Mouse (Mus musculus): ENCODE data around the gene Myo6. TPM values are rescaled to one million over a fixed set of nuclear protein-coding genes. Genes with fewer than 3 reads are reported as not detected.

The Myo6 gene
- polyA plus RNA-seq, 1 experiment from 2014 or later, result 50.9 TPM

DNA sequence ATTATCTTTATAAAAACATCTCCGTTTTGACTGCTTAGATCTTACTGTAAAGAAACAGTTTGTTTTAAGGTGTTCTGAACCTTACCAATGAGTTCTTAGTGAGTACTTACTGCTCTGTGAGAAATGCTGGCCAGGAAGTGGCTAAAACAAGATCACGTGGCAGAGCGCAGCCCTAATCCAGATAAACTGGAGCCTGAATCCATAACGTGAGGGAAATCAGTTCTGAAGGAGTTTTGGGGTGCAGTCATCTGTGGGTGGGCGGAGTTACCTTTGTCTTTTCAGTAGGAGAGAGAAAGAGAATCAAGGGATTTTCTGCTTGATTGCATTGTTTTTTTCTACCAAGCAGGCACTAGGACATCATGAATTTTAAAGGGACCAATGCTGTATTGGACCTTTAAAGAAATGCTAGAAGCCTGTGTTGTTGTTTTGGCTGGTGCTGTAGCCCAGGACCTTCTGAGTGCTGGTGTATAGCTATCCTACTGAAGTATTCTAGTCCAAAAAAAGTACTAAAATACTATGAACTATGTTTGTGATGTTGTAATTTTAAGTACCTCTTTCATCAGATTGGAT lies 23.6 kb downstream of the Myo6 start:
- no peak for ATAC-seq
- WGBS, result 63% methylated on average over 5 of the region's 5 CpGs

DNA sequence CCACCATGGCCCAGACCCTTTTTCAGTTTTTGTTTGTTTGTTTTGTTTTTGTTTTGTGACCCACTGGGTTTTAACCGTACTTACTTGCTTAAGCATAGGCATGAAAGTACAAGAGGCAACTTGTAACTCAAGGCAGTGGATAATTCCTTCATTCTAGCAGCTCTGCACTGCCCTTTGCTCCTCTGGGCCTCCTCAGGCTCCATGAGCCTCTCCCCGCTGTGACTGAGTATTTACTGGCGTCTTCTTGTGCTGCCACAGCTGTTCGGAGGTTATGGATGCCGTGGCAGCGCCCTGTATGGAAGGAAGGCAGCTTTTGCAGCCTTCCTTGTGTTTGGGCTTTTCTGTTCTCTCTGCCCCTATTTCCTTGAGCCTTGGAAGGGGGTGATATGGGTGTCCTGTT lies 26.4 kb downstream of the Myo6 start:
- Histone ChIP-seq H3K9me3 (ENCODE audit: control insufficient read depth) (no peaks in the 10 kb centered on the region), H3K36me3 (ENCODE audit: control insufficient read depth, insufficient read depth) (no peaks in the 10 kb centered on the region), H3K4me3 (ENCODE audit: low read depth, low read length) (no peak overlapping the region), H3K4me2 (replicated peaks; ENCODE audit: low read depth) (peak overlapping the region; percentile 32; the same call in 1 of the 2 replicates), H3K27ac (ENCODE audit: low read depth, low read length) (peak overlapping the region; percentile 31; the same call in 1 of the 2 replicates), H3K9ac (ENCODE audit: low read depth, low read length) (no peak overlapping the region), H3K4me1 (replicated peaks; ENCODE audit: control insufficient read depth, insufficient read depth, low read length) (peaks cover 2% of the 10 kb centered on the region; the same call in 1 of the 2 replicates), H3K27me3 (replicated peaks; ENCODE audit: control insufficient read depth, insufficient read depth, low read length) (no peaks in the 10 kb centered on the region)
- ATAC-seq, result 0 out of 2 replicates have a peak, but pooled peaks have one; percentile 44
- 38% methylated on average over 6 of the region's 6 CpGs for WGBS
- no peak for TF ChIP-seq CTCF (IDR thresholded peaks at IDR 0.05; ENCODE audit: low read depth)

More for the DNA sequence above, 23.6 kb downstream of the Myo6 start:
- no peak for TF ChIP-seq CTCF (IDR thresholded peaks at IDR 0.05; ENCODE audit: low read depth)
- Histone ChIP-seq H3K36me3 (ENCODE audit: control insufficient read depth, insufficient read depth) (no peaks in the 10 kb centered on the region), H3K9ac (ENCODE audit: low read depth, low read length) (no peak overlapping the region), H3K9me3 (ENCODE audit: control insufficient read depth) (no peaks in the 10 kb centered on the region), H3K4me3 (ENCODE audit: low read depth, low read length) (no peak overlapping the region), H3K4me1 (replicated peaks; ENCODE audit: control insufficient read depth, insufficient read depth, low read length) (peaks cover 7% of the 10 kb centered on the region; the same call in 1 of the 2 replicates), H3K4me2 (replicated peaks; ENCODE audit: low read depth) (no peak overlapping the region), H3K27me3 (replicated peaks; ENCODE audit: control insufficient read depth, insufficient read depth, low read length) (no peaks in the 10 kb centered on the region), H3K27ac (ENCODE audit: low read depth, low read length) (no peak overlapping the region; the same call in 1 of the 2 replicates)

DNA sequence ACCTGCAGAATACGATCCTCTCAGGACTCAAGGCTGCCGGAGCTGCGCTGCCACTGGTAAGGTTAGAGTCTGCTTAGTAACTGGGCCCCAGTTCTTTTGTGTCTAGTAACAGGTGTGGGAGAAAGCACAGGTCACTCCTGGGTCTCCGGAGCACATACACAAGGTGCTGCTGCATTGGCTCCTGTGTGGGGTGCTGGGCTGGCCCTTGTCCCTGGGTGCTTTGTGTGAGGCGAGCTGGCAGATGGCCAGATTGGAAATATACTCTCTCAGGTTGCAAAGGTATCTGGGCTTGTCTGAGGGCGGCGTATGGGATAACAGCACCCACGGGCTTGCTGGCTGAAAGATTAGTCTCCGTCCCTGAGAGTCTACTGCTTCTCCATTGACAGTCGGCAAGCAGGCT lies 27.5 kb downstream of the Myo6 start:
- WGBS, result 36% methylated on average over 10 of the region's 10 CpGs
- H3K27ac ChIP-seq (ENCODE audit: low read depth, low read length), result peak overlapping the region; percentile 36
- peak; percentile 86 for ATAC-seq
- H3K27me3 ChIP-seq (replicated peaks; ENCODE audit: control insufficient read depth, insufficient read depth, low read length), result no peaks in the 10 kb centered on the region
- peak overlapping the region; percentile 25 for H3K4me2 ChIP-seq (replicated peaks; ENCODE audit: low read depth)
- TF ChIP-seq CTCF (IDR thresholded peaks at IDR 0.05; ENCODE audit: low read depth), result no peak
- no peaks in the 10 kb centered on the region for H3K36me3 ChIP-seq (ENCODE audit: control insufficient read depth, insufficient read depth)
- H3K9ac ChIP-seq (ENCODE audit: low read depth, low read length), result no peak overlapping the region
- H3K9me3 ChIP-seq (ENCODE audit: control insufficient read depth), result no peaks in the 10 kb centered on the region
- H3K4me3 ChIP-seq (ENCODE audit: low read depth, low read length), result no peak overlapping the region
- H3K4me1 ChIP-seq (replicated peaks; ENCODE audit: control insufficient read depth, insufficient read depth, low read length), result peaks cover 2% of the 10 kb centered on the region; the same call in 1 of the 2 replicates

DNA sequence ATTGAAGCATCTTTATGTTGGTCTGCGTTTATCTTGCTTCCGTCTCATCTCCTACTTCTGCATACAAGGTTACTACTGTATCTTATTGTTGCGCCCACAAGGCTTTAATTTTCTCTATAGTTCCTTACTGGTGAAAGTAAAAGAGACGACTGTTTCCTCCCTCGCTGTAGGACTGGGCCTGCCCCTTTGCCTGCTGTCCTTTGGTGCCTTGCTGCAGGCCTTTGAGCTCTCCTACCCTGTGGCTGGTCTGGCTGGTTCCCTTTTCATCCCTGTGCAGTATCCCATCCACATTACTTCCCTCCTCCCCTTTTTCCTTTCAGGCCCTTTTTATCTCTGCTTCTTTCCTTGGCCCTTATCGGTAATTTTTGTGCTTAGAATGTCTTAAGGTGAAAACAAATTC lies 29.6 kb downstream of the Myo6 start:
- TF ChIP-seq CTCF (IDR thresholded peaks at IDR 0.05; ENCODE audit: low read depth), result no peak
- peaks cover under 1% of the 10 kb centered on the region; the same call in 1 of the 2 replicates for H3K4me1 ChIP-seq (replicated peaks; ENCODE audit: control insufficient read depth, insufficient read depth, low read length)
- H3K36me3 ChIP-seq (ENCODE audit: control insufficient read depth, insufficient read depth), result no peaks in the 10 kb centered on the region
- no peak overlapping the region for H3K27ac ChIP-seq (ENCODE audit: low read depth, low read length)
- H3K4me2 ChIP-seq (replicated peaks; ENCODE audit: low read depth), result no peak overlapping the region
- H3K9ac ChIP-seq (ENCODE audit: low read depth, low read length), result no peak overlapping the region
- H3K9me3 ChIP-seq (ENCODE audit: control insufficient read depth), result no peaks in the 10 kb centered on the region
- H3K4me3 ChIP-seq (ENCODE audit: low read depth, low read length), result no peak overlapping the region
- no peaks in the 10 kb centered on the region for H3K27me3 ChIP-seq (replicated peaks; ENCODE audit: control insufficient read depth, insufficient read depth, low read length)
- 65% methylated on average over 6 of the region's 6 CpGs for WGBS
- ATAC-seq, result no peak

DNA sequence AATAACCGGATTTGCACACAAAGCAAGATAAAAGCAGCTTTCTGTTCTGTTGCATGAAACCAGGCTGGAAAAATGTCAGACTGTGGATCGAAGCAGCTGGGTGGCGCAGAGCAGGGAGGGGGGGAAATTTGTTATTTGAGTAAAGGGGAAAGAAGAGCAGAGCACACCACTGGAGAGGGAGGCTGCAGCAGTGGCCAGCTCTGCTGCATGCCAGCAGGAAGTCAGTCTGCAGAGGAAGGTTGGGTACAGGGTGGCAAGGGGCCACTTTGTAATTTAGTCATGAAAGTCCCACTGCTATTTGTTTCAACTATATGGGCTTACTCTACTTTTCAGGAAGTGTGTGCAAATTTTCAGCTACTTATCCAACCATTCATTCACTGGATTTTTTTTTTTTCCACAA lies 31.3 kb downstream of the Myo6 start:
- Histone ChIP-seq H3K27me3 (replicated peaks; ENCODE audit: control insufficient read depth, insufficient read depth, low read length) (no peaks in the 10 kb centered on the region), H3K9ac (ENCODE audit: low read depth, low read length) (no peak overlapping the region), H3K9me3 (ENCODE audit: control insufficient read depth) (no peaks in the 10 kb centered on the region), H3K4me2 (replicated peaks; ENCODE audit: low read depth) (no peak overlapping the region), H3K4me1 (replicated peaks; ENCODE audit: control insufficient read depth, insufficient read depth, low read length) (no peaks in the 10 kb centered on the region; the same call in 1 of the 2 replicates), H3K4me3 (ENCODE audit: low read depth, low read length) (no peak overlapping the region), H3K27ac (ENCODE audit: low read depth, low read length) (no peak overlapping the region), H3K36me3 (ENCODE audit: control insufficient read depth, insufficient read depth) (no peaks in the 10 kb centered on the region)
- ATAC-seq, result no peak
- no peak for TF ChIP-seq CTCF (IDR thresholded peaks at IDR 0.05; ENCODE audit: low read depth)
- 69% methylated on average over 3 of the region's 3 CpGs for WGBS

DNA sequence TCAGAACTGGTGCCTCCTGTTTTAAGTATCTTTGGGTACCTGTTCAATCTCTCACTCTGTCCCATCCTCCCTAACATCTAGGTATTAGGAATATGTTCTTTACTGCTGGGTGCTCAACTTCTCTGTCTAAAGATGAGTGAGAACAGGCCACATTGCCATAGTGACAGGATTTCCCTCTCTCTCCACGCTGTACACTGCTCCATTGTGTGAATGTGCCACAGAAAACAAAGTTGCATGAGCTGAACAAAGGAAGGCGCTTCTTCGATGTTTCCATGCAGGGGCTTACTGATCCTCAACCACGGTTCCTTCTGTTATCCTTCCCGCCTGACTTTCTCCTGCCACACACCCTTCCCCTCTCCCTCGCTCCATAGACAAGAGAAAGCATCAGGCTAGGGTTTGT lies 32.4 kb downstream of the Myo6 start:
- Histone ChIP-seq H3K27me3 (replicated peaks; ENCODE audit: control insufficient read depth, insufficient read depth, low read length) (no peaks in the 10 kb centered on the region), H3K9me3 (ENCODE audit: control insufficient read depth) (no peaks in the 10 kb centered on the region), H3K4me2 (replicated peaks; ENCODE audit: low read depth) (no peak overlapping the region), H3K4me3 (ENCODE audit: low read depth, low read length) (no peak overlapping the region), H3K4me1 (replicated peaks; ENCODE audit: control insufficient read depth, insufficient read depth, low read length) (no peaks in the 10 kb centered on the region; the same call in 1 of the 2 replicates), H3K9ac (ENCODE audit: low read depth, low read length) (no peak overlapping the region), H3K27ac (ENCODE audit: low read depth, low read length) (no peak overlapping the region), H3K36me3 (ENCODE audit: control insufficient read depth, insufficient read depth) (no peaks in the 10 kb centered on the region)
- WGBS, result 88% methylated on average over 6 of the region's 6 CpGs
- no peak for ATAC-seq
- no peak for TF ChIP-seq CTCF (IDR thresholded peaks at IDR 0.05; ENCODE audit: low read depth)

All from intestine, postnatal 0 days (tissue).